Mouse (Mus musculus) liver, embryonic 16.5 days (tissue): Measurements from ENCODE around the gene Zscan4-ps2. TPM values are rescaled to one million over a fixed set of nuclear protein-coding genes. Genes with fewer than 3 reads are reported as not detected.
"Not testable (repeated sequence)": the region's sequence is repeated elsewhere in the genome, so short reads cannot be mapped to it uniquely, and the experiment has no call there.

Experiments used
- ATAC-seq: fragments of 200-750 bp; cut with Nextera tagmentation; 2 replicates; pipeline ENCODE4 v1.8.0; 2017; ENCODE audit warnings: low read depth, mild to moderate bottlenecking, moderate number of reproducible peaks, moderate library complexity
- H3K27ac ChIP-seq: fragments of 300-500 bp; sonication (generic); 2 replicates; pipeline ENCODE4 v1.5.1; 2014; ENCODE audit warnings: mild to moderate bottlenecking, low read length
- H3K27me3 ChIP-seq: fragments of 300-500 bp; sonication (generic); 2 replicates; pipeline ENCODE4 v1.6.1; 2014; ENCODE audit warnings: low read depth, low read length, mixed read lengths; ENCODE audit not compliant: control insufficient read depth, insufficient read depth
- H3K36me3 ChIP-seq: fragments of 300-500 bp; sonication (generic); 2 replicates; pipeline ENCODE4 v1.6.1; 2014; ENCODE audit warnings: mild to moderate bottlenecking; ENCODE audit not compliant: control insufficient read depth, insufficient read depth
- H3K4me1 ChIP-seq: fragments of 300-500 bp; sonication (generic); 2 replicates; pipeline ENCODE4 v1.6.1; 2014; ENCODE audit warnings: low read depth, low read length, mixed read lengths; ENCODE audit not compliant: control insufficient read depth
- H3K4me2 ChIP-seq: fragments of 300-500 bp; sonication (generic); 2 replicates; pipeline ENCODE4 v1.6.1; 2014; ENCODE audit warnings: low read depth, low read length, mixed read lengths
- H3K4me3 ChIP-seq: fragments of 300-500 bp; sonication (generic); 2 replicates; pipeline ENCODE4 v1.5.1; 2014; ENCODE audit warnings: low read depth, mild to moderate bottlenecking, low read length
- H3K9ac ChIP-seq: fragments of 300-500 bp; sonication (generic); 2 replicates; pipeline ENCODE4 v1.6.1; 2014; ENCODE audit warnings: low read depth, low read length
- H3K9me3 ChIP-seq: fragments of 300-500 bp; sonication (generic); replicated peaks from 2 replicates; pipeline ENCODE4 v1.6.1; 2016; ENCODE audit warnings: low read length; ENCODE audit not compliant: control insufficient read depth
- WGBS: fragments of 180-500 bp; shearing (Covaris S2); extraction: QIAGEN DNeasy Blood & Tissue Kit; methylation state at CpG from one replicate; pipeline ENCODE4 v1.1.7; 2014; ENCODE audit not compliant: insufficient replicate concordance; 5-methylcytosine and 5-hydroxymethylcytosine counted together
- polyA plus RNA-seq: library from polyadenylated mRNA; unstranded; fragments of >200 nt; fragmentation: Nextera tagmentation; extraction: Ambion mirVana; gene quantifications from 2 replicates; pipeline ENCODE4 v1.2.1, GENCODE M21; 2015

Gene Zscan4-ps2
- not detected in 2 replicates for polyA plus RNA-seq

GRCm38 (mm10) chr7:11514010-11514409 is at the start of gene Zscan4-ps2:
Zscan4-ps2 (plus strand) TSS chr7:11514310.
- not testable (repeated sequence) for H3K9ac ChIP-seq, ATAC-seq, H3K4me3 ChIP-seq, H3K36me3 ChIP-seq, H3K4me1 ChIP-seq, H3K27me3 ChIP-seq, H3K27ac ChIP-seq, H3K9me3 ChIP-seq, H3K4me2 ChIP-seq
- 60% methylated on average over 1 of the region's 1 CpGs for WGBS

Other genes with a start within 250 kb of the Zscan4-ps2 start
- gene Zscan4e, start 203.6 kb upstream of the Zscan4-ps2 start, polyA plus RNA-seq = not detected in 2 replicates
- not detected in 2 replicates for gene Zscan4f, start 116.4 kb upstream of the Zscan4-ps2 start, polyA plus RNA-seq
- gene Zscan4-ps3, start 95.0 kb downstream of the Zscan4-ps2 start, polyA plus RNA-seq = not detected in 2 replicates
- gene Vmn1r72, start 165.8 kb downstream of the Zscan4-ps2 start, polyA plus RNA-seq = not detected in 2 replicates
- gene Vmn1r73, start 216.0 kb downstream of the Zscan4-ps2 start, polyA plus RNA-seq = not detected in 2 replicates